Mouse (Mus musculus) midbrain, embryonic 16.5 days (tissue): ENCODE data around the gene Ndufs2. TPM values are rescaled to one million over a fixed set of nuclear protein-coding genes. Genes with fewer than 3 reads are reported as not detected.

ENCODE experiments used
- ATAC-seq: fragments of 200-750 bp; cut with Nextera tagmentation; 2 replicates; pipeline ENCODE4 v1.8.0; 2017; ENCODE audit warnings: moderate TSS enrichment
- H3K27ac ChIP-seq: fragments of 300-500 bp; sonication (generic); 2 replicates; pipeline ENCODE4 v1.5.1; 2014; ENCODE audit warnings: mild to moderate bottlenecking, low read length, mixed read lengths
- H3K27me3 ChIP-seq: fragments of 300-500 bp; sonication (generic); 2 replicates; pipeline ENCODE4 v1.6.1; 2014; ENCODE audit warnings: low read depth, low read length, mixed read lengths; ENCODE audit not compliant: control insufficient read depth, insufficient read depth
- H3K36me3 ChIP-seq: fragments of 300-500 bp; sonication (generic); 2 replicates; pipeline ENCODE4 v1.6.1; 2014; ENCODE audit warnings: mild to moderate bottlenecking, low read length, moderate library complexity, mixed read lengths; ENCODE audit not compliant: control insufficient read depth, insufficient read depth
- H3K4me1 ChIP-seq: fragments of 300-500 bp; sonication (generic); 2 replicates; pipeline ENCODE4 v1.6.1; 2014; ENCODE audit warnings: mild to moderate bottlenecking, low read length, mixed read lengths; ENCODE audit not compliant: control insufficient read depth, insufficient read depth
- H3K4me2 ChIP-seq: fragments of 300-500 bp; sonication (generic); 2 replicates; pipeline ENCODE4 v1.6.1; 2014; ENCODE audit warnings: mild to moderate bottlenecking, low read length, mixed read lengths
- H3K4me3 ChIP-seq: fragments of 300-500 bp; sonication (generic); 2 replicates; pipeline ENCODE4 v1.5.1; 2014; ENCODE audit warnings: low read depth, mild to moderate bottlenecking, low read length, moderate library complexity, mixed read lengths
- H3K9ac ChIP-seq: fragments of 300-500 bp; sonication (generic); 2 replicates; pipeline ENCODE4 v1.6.1; 2014; ENCODE audit warnings: low read depth, low read length, mixed read lengths
- H3K9me3 ChIP-seq: fragments of 300-500 bp; sonication (generic); replicated peaks from 2 replicates; pipeline ENCODE4 v1.6.1; 2014; ENCODE audit warnings: mild to moderate bottlenecking, low read length, mixed read lengths; ENCODE audit not compliant: control insufficient read depth, poor library complexity, severe bottlenecking
- WGBS: fragments of 180-500 bp; shearing (Covaris S2); extraction: QIAGEN DNeasy Blood & Tissue Kit; methylation state at CpG from one replicate; pipeline ENCODE4 v1.1.7; 2014; 5-methylcytosine and 5-hydroxymethylcytosine counted together
- polyA plus RNA-seq: library from polyadenylated mRNA; unstranded; fragments of >200 nt; fragmentation: Nextera tagmentation; extraction: Ambion mirVana; gene quantifications from 2 replicates; pipeline ENCODE4 v1.2.1, GENCODE M21; 2015

Gene Ndufs2
- polyA plus RNA-seq = 218 and 225 TPM in 2 replicates

GRCm38 (mm10) chr1:171250680-171251593 is at the start of gene Ndufs2:
Gene Ndufs2 (minus strand): TSS chr1:171251388.
- peaks cover 27% of the 10 kb centered on the region for H3K4me1 ChIP-seq

DNA sequence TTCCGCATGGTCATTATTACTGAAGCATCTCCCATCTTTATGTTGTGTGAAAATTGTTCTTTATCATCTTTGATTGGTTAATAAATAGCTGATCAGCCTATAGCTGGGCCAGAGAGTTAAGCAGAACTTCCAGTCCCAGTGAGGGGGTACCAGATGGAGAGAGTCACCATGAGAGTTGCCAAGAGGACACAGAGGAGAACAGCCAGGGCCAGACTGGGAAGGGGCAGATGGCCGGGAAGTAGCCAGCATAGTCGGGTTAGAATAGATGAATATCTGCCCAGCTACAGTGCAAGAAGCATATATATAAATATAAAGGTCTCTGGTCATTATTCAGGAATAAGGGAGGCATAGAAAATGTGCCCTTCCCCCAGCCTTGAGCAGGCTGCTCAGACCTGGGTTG is 47.0 kb upstream of the Ndufs2 start:
- Histone ChIP-seq H3K4me3 (no peak overlapping the region), H3K36me3 (no peaks in the 10 kb centered on the region), H3K9me3 (no peaks in the 10 kb centered on the region), H3K9ac (no peak overlapping the region), H3K27me3 (peaks cover 11% of the 10 kb centered on the region), H3K4me2 (no peak overlapping the region), H3K27ac (no peak overlapping the region), H3K4me1 (peaks cover 11% of the 10 kb centered on the region)
- WGBS = 67% methylated on average over 3 of the region's 3 CpGs
- ATAC-seq = no peak

More at GRCm38 (mm10) chr1:171250680-171251593, at the start of gene Ndufs2:
- Histone ChIP-seq H3K4me2 (peak within 1 kb of the TSS; percentile 53), H3K9ac (peak within 1 kb of the TSS; percentile 61), H3K27me3 (no peaks in the 10 kb centered on the region), H3K9me3 (no peaks in the 10 kb centered on the region), H3K27ac (peak within 1 kb of the TSS; percentile 53), H3K36me3 (no peaks in the 10 kb centered on the region), H3K4me3 (peak within 1 kb of the TSS; percentile 34)
- WGBS = 14% methylated on average over 26 of the region's 26 CpGs
- ATAC-seq = no peak

- Histone ChIP-seq H3K4me1 (peaks cover 12% of the 10 kb centered on the region), H3K4me2 (peak overlapping the region; percentile 59), H3K9ac (peak overlapping the region; percentile 77; the same call in 1 of the 2 replicates), H3K4me3 (peak overlapping the region; percentile 68), H3K27me3 (peaks cover 11% of the 10 kb centered on the region), H3K27ac (peak overlapping the region; percentile 94), H3K9me3 (no peaks in the 10 kb centered on the region), H3K36me3 (no peaks in the 10 kb centered on the region)
- 15% methylated on average over 3 of the region's 3 CpGs for whole genome bisulfite sequencing
- peak; percentile 33 for ATAC-seq
Measured at GRCm38 (mm10) chr1:171295063-171295402, 43.8 kb upstream of the Ndufs2 start.

DNA sequence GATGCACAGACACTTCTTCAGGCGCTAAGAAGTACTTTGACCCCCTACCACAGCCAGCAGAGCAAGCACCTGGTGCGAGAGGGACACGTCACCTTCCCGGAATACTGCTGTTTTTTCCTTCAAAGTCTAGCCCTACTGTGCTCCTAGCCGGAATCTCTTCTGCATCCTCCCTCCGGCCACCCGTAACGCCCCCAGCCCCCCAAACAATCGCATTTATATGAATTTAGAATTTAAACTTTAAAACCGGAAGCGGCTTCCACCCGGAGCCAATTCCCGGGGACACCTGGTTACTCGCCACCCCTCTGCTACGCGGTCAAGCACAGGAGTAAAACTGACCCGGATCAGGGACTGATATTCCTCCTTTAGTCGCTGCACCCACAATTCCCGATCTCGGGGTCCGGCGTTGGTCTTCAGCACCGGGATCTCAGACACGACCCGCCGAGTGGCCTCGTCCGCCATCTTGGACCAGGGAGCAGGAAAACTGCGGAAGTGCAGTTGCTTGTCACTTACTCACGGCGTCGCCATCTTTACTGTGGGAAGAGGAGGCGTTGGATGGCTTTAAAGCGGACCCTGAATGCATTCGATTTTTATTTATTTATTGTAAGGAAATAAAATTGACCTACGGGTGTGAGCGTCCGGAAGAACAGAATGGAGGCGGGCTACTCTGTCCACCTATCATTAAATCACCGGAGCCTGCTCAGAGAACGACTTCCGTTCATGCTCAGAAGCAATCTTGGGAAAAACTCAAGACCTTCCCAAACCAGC is 43.3 kb upstream of the Ndufs2 start, which contains the start of gene Ufc1:
TSS of gene Ufc1 (minus strand) at position 727 of the 765 bp plus-strand sequence.
- Histone ChIP-seq H3K9me3 (no peaks in the 10 kb centered on the region), H3K27ac (peak within 1 kb of the TSS; percentile 94), H3K4me3 (peak within 1 kb of the TSS; percentile 68), H3K27me3 (peaks cover 11% of the 10 kb centered on the region), H3K4me1 (peaks cover 12% of the 10 kb centered on the region), H3K36me3 (no peaks in the 10 kb centered on the region), H3K4me2 (peak within 1 kb of the TSS; percentile 69), H3K9ac (peak within 1 kb of the TSS; percentile 77)
- peak; percentile 88 for ATAC-seq
- under 1% methylated on average over 42 of the region's 42 CpGs for WGBS

DNA sequence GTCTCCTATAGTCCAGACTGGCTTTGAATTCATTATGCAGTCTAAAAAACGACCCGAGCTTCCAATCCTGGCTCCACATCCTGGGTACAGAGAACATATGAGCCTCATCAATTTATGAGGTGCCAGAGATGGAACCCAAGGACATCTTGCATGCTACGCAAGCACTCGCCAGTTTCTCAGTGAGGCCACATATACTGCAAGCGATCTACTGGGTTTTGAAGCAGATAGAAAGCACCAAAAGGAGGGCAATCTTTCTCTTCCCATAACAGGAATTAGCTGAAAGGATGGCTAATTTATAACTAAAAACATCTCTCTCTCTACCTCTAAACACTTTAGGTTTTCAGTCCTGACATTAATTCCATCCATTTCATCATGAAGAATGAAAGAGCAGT is 42.7 kb upstream of the Ndufs2 start:
- 33% methylated on average over 5 of the region's 5 CpGs for WGBS

GRCm38 (mm10) chr1:171293351-171293750 is 42.2 kb upstream of the Ndufs2 start:
- no peak overlapping the region for H3K9ac ChIP-seq
- 88% methylated on average over 3 of the region's 3 CpGs for WGBS
- no peak overlapping the region; the same call in 1 of the 2 replicates for H3K27ac ChIP-seq

More for the DNA sequence above, 42.7 kb upstream of the Ndufs2 start:
- Histone ChIP-seq H3K27ac (peak overlapping the region; percentile 94), H3K4me2 (peak overlapping the region; percentile 69), H3K36me3 (no peaks in the 10 kb centered on the region; the same call in 1 of the 2 replicates), H3K9me3 (no peaks in the 10 kb centered on the region), H3K27me3 (peaks cover 11% of the 10 kb centered on the region), H3K9ac (peak overlapping the region; percentile 77), H3K4me3 (peak overlapping the region; percentile 68), H3K4me1 (peaks cover 12% of the 10 kb centered on the region)
- ATAC-seq = no peak

GRCm38 (mm10) chr1:171288328-171288727 is 37.1 kb upstream of the Ndufs2 start:
- H3K27ac ChIP-seq = peak overlapping the region; percentile 95
- peaks cover 24% of the 10 kb centered on the region for H3K4me1 ChIP-seq
- peak overlapping the region; percentile 88; the same call in 1 of the 2 replicates for H3K4me3 ChIP-seq
- H3K36me3 ChIP-seq = peaks cover 14% of the 10 kb centered on the region
- no peaks in the 10 kb centered on the region for H3K27me3 ChIP-seq
- H3K9me3 ChIP-seq = no peaks in the 10 kb centered on the region
- peak overlapping the region; percentile 43 for H3K4me2 ChIP-seq
- no peak for ATAC-seq
- WGBS = 57% methylated on average over 4 of the region's 4 CpGs
- no peak overlapping the region for H3K9ac ChIP-seq

More at GRCm38 (mm10) chr1:171293351-171293750, 42.2 kb upstream of the Ndufs2 start:
- no peak for ATAC-seq
- H3K27me3 ChIP-seq = peaks cover 11% of the 10 kb centered on the region
- peak overlapping the region; percentile 68 for H3K4me3 ChIP-seq
- no peaks in the 10 kb centered on the region; the same call in 1 of the 2 replicates for H3K36me3 ChIP-seq
- H3K4me2 ChIP-seq = peak overlapping the region; percentile 69
- H3K9me3 ChIP-seq = no peaks in the 10 kb centered on the region
- peaks cover 12% of the 10 kb centered on the region for H3K4me1 ChIP-seq

DNA sequence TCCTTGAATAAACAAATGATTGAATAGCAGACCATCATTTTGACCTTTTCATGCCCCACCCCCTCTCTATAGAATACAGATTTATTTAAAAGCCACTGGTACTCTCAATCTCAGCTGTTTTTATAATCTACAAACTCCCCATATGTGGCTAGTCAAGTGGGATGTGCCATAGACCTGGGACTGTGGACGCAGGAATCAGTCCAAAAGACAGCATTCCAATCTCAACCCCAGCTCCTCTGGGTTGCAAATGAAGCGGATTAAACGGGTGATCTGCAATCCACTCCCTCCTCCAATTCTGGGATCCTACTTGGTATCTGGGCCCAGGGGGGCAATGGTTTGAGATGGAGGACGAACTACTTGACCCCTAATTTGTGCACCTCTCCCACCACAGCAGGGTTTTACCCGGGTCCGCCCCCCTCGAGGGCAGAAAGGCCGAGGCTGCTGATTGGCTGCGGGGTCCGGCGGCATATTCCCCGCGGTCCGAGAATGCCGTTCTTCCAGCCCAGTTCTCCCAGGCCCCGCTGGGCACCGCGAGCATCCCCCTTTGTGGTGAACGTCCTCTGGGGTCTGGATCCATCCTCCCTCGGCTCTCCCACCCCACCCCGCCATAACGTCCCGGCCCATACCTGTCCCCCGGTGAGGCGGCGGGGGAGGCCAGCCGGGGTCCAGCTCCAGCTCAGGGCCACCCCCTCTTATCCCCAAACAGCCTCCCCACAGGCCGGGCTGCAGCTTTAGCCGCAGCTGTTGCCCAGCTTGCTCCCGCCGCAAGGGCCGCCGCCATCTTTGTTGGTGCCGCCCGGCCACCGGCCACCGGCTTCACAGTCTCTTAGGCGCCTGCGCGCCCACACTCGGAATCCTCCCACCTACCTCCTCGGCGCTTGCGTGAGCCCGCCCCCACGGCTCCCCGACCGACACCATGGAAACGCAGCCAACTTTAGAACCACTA is 36.2 kb upstream of the Ndufs2 start, which contains the start of gene Usp21:
TSS of gene Usp21 (minus strand) at position 856 of the 946 bp plus-strand sequence.
- H3K9ac ChIP-seq = peak within 1 kb of the TSS; percentile 98
- peak within 1 kb of the TSS; percentile 88 for H3K4me3 ChIP-seq
- peaks cover 22% of the 10 kb centered on the region for H3K4me1 ChIP-seq
- no peaks in the 10 kb centered on the region for H3K27me3 ChIP-seq
- no peaks in the 10 kb centered on the region for H3K9me3 ChIP-seq
- WGBS = under 1% methylated on average over 49 of the region's 49 CpGs
- peak; percentile 96 for ATAC-seq
- H3K4me2 ChIP-seq = peak within 1 kb of the TSS; percentile 61
- H3K36me3 ChIP-seq = peaks cover 18% of the 10 kb centered on the region
- peak within 1 kb of the TSS; percentile 95 for H3K27ac ChIP-seq
